Mouse (Mus musculus): ENCODE measurements around the gene Dnmbp. TPM values are rescaled to one million over a fixed set of nuclear protein-coding genes. Genes with fewer than 3 reads are reported as not detected.

Gene Dnmbp
- polyA plus RNA-seq (2014; fragmentation: Nextera tagmentation; extraction: Ambion mirVana) = 13.5 and 14.5 TPM in 2 replicates

GRCm38 (mm10) chr19:43939769-43940689 is at the start of gene Dnmbp:
Gene Dnmbp (minus strand): TSS chr19:43940191.
- H3K27ac ChIP-seq (ENCODE audit: low read depth, low read length) = no peak within 1 kb of the TSS
- no peaks in the 10 kb centered on the region for H3K9me3 ChIP-seq (ENCODE audit: control insufficient read depth, low read length)
- ATAC-seq (ENCODE audit: low FRiP score) (peak; percentile 91), DNase-seq (ENCODE audit: low spot score, missing footprints) (peak; percentile 98)
- 4% methylated on average over 74 of the region's 94 CpGs for WGBS
- H3K4me3 ChIP-seq (ENCODE audit: low read depth, low read length) = peak within 1 kb of the TSS; percentile 76
- peak within 1 kb of the TSS; percentile 75 for H3K4me2 ChIP-seq
- H3K27me3 ChIP-seq (ENCODE audit: control insufficient read depth, insufficient read depth, low read length) = no peaks in the 10 kb centered on the region
- H3K9ac ChIP-seq (ENCODE audit: low read length) = peak within 1 kb of the TSS; percentile 81
- peaks cover 2% of the 10 kb centered on the region; the same call in 1 of the 2 replicates for H3K4me1 ChIP-seq (ENCODE audit: control insufficient read depth, insufficient read depth, low read length)
- no peaks in the 10 kb centered on the region for H3K36me3 ChIP-seq (ENCODE audit: control insufficient read depth, insufficient read depth, low read length)

- Histone ChIP-seq H3K4me2 (peak within 1 kb of the TSS; percentile 19), H3K27ac (ENCODE audit: low read depth, low read length) (no peak within 1 kb of the TSS), H3K27me3 (ENCODE audit: control insufficient read depth, insufficient read depth, low read length) (no peaks in the 10 kb centered on the region), H3K36me3 (ENCODE audit: control insufficient read depth, insufficient read depth, low read length) (no peaks in the 10 kb centered on the region), H3K4me3 (ENCODE audit: low read depth, low read length) (no peak within 1 kb of the TSS), H3K4me1 (ENCODE audit: control insufficient read depth, insufficient read depth, low read length) (no peaks in the 10 kb centered on the region), H3K9me3 (ENCODE audit: control insufficient read depth, low read length) (no peaks in the 10 kb centered on the region), H3K9ac (ENCODE audit: low read length) (0 out of 2 replicates have a peak within 1 kb of the TSS, but pooled peaks have one; percentile 1)
- WGBS = 20% methylated on average over 30 of the region's 30 CpGs
- DNase-seq (ENCODE audit: low spot score, missing footprints) (peak; percentile 89), ATAC-seq (ENCODE audit: low FRiP score) (no peak)
Measured at GRCm38 (mm10) chr19:43986069-43986794, 46.2 kb upstream of the Dnmbp start, which contains the start of gene Cpn1. Gene Cpn1 (minus strand): TSS chr19:43986556.

GRCm38 (mm10) chr19:43981992-43982391 is 42.0 kb upstream of the Dnmbp start:
- WGBS = 95% methylated on average over 5 of the region's 5 CpGs
- Histone ChIP-seq H3K9me3 (ENCODE audit: control insufficient read depth, low read length) (no peaks in the 10 kb centered on the region), H3K27ac (ENCODE audit: low read depth, low read length) (no peak overlapping the region), H3K9ac (ENCODE audit: low read length) (no peak overlapping the region), H3K36me3 (ENCODE audit: control insufficient read depth, insufficient read depth, low read length) (no peaks in the 10 kb centered on the region), H3K27me3 (ENCODE audit: control insufficient read depth, insufficient read depth, low read length) (no peaks in the 10 kb centered on the region), H3K4me3 (ENCODE audit: low read depth, low read length) (no peak overlapping the region), H3K4me2 (no peak overlapping the region), H3K4me1 (ENCODE audit: control insufficient read depth, insufficient read depth, low read length) (no peaks in the 10 kb centered on the region)
- no peak for ATAC-seq (ENCODE audit: low FRiP score)
- no peak for DNase-seq (ENCODE audit: low spot score, missing footprints)

GRCm38 (mm10) chr19:43980711-43981110 is 40.7 kb upstream of the Dnmbp start:
- 94% methylated on average over 17 of the region's 17 CpGs for WGBS
- H3K27me3 ChIP-seq (ENCODE audit: control insufficient read depth, insufficient read depth, low read length) = no peaks in the 10 kb centered on the region
- H3K4me2 ChIP-seq = no peak overlapping the region
- DNase-seq (ENCODE audit: low spot score, missing footprints) (no peak), ATAC-seq (ENCODE audit: low FRiP score) (no peak)
- no peaks in the 10 kb centered on the region for H3K36me3 ChIP-seq (ENCODE audit: control insufficient read depth, insufficient read depth, low read length)
- H3K4me3 ChIP-seq (ENCODE audit: low read depth, low read length) = no peak overlapping the region
- no peak overlapping the region for H3K27ac ChIP-seq (ENCODE audit: low read depth, low read length)
- no peaks in the 10 kb centered on the region for H3K4me1 ChIP-seq (ENCODE audit: control insufficient read depth, insufficient read depth, low read length)
- H3K9me3 ChIP-seq (ENCODE audit: control insufficient read depth, low read length) = no peaks in the 10 kb centered on the region
- H3K9ac ChIP-seq (ENCODE audit: low read length) = no peak overlapping the region

GRCm38 (mm10) chr19:43977799-43978198 is 37.8 kb upstream of the Dnmbp start:
- no peak for ATAC-seq (ENCODE audit: low FRiP score)
- no peaks in the 10 kb centered on the region for H3K9me3 ChIP-seq (ENCODE audit: control insufficient read depth, low read length)

GRCm38 (mm10) chr19:43976661-43977060 is 36.7 kb upstream of the Dnmbp start:
- Histone ChIP-seq H3K4me3 (ENCODE audit: low read depth, low read length) (no peak overlapping the region), H3K4me1 (ENCODE audit: control insufficient read depth, insufficient read depth, low read length) (no peaks in the 10 kb centered on the region), H3K36me3 (ENCODE audit: control insufficient read depth, insufficient read depth, low read length) (no peaks in the 10 kb centered on the region), H3K9me3 (ENCODE audit: control insufficient read depth, low read length) (no peaks in the 10 kb centered on the region), H3K27ac (ENCODE audit: low read depth, low read length) (no peak overlapping the region), H3K9ac (ENCODE audit: low read length) (no peak overlapping the region), H3K27me3 (ENCODE audit: control insufficient read depth, insufficient read depth, low read length) (no peaks in the 10 kb centered on the region), H3K4me2 (no peak overlapping the region)
- ATAC-seq (ENCODE audit: low FRiP score) (no peak), DNase-seq (ENCODE audit: low spot score, missing footprints) (no peak)
- WGBS = 77% methylated on average over 6 of the region's 6 CpGs

More at GRCm38 (mm10) chr19:43977799-43978198, 37.8 kb upstream of the Dnmbp start:
- Histone ChIP-seq H3K4me2 (no peak overlapping the region), H3K27ac (ENCODE audit: low read depth, low read length) (no peak overlapping the region), H3K4me3 (ENCODE audit: low read depth, low read length) (no peak overlapping the region), H3K4me1 (ENCODE audit: control insufficient read depth, insufficient read depth, low read length) (no peaks in the 10 kb centered on the region), H3K27me3 (ENCODE audit: control insufficient read depth, insufficient read depth, low read length) (no peaks in the 10 kb centered on the region), H3K9ac (ENCODE audit: low read length) (no peak overlapping the region), H3K36me3 (ENCODE audit: control insufficient read depth, insufficient read depth, low read length) (no peaks in the 10 kb centered on the region)
- no peak for DNase-seq (ENCODE audit: low spot score, missing footprints)
- WGBS = 85% methylated on average over 3 of the region's 3 CpGs

GRCm38 (mm10) chr19:43974221-43974620 is 34.2 kb upstream of the Dnmbp start:
- Histone ChIP-seq H3K4me1 (ENCODE audit: control insufficient read depth, insufficient read depth, low read length) (no peaks in the 10 kb centered on the region), H3K27me3 (ENCODE audit: control insufficient read depth, insufficient read depth, low read length) (no peaks in the 10 kb centered on the region), H3K36me3 (ENCODE audit: control insufficient read depth, insufficient read depth, low read length) (no peaks in the 10 kb centered on the region), H3K9ac (ENCODE audit: low read length) (no peak overlapping the region), H3K4me2 (no peak overlapping the region), H3K9me3 (ENCODE audit: control insufficient read depth, low read length) (no peaks in the 10 kb centered on the region), H3K4me3 (ENCODE audit: low read depth, low read length) (no peak overlapping the region), H3K27ac (ENCODE audit: low read depth, low read length) (no peak overlapping the region)
- no peak for ATAC-seq (ENCODE audit: low FRiP score)
- DNase-seq (ENCODE audit: low spot score, missing footprints) = no peak
- WGBS = 95% methylated on average over 6 of the region's 6 CpGs

- no peak overlapping the region for H3K27ac ChIP-seq (ENCODE audit: low read depth, low read length)
- 93% methylated on average over 9 of the region's 9 CpGs for WGBS
- no peaks in the 10 kb centered on the region for H3K4me1 ChIP-seq (ENCODE audit: control insufficient read depth, insufficient read depth, low read length)
Measured at GRCm38 (mm10) chr19:43973711-43974110, 33.7 kb upstream of the Dnmbp start.

GRCm38 (mm10) chr19:43972129-43972528 is 32.1 kb upstream of the Dnmbp start:
- Histone ChIP-seq H3K36me3 (ENCODE audit: control insufficient read depth, insufficient read depth, low read length) (no peaks in the 10 kb centered on the region), H3K27me3 (ENCODE audit: control insufficient read depth, insufficient read depth, low read length) (no peaks in the 10 kb centered on the region), H3K27ac (ENCODE audit: low read depth, low read length) (no peak overlapping the region), H3K4me1 (ENCODE audit: control insufficient read depth, insufficient read depth, low read length) (no peaks in the 10 kb centered on the region), H3K9me3 (ENCODE audit: control insufficient read depth, low read length) (no peaks in the 10 kb centered on the region), H3K4me2 (no peak overlapping the region), H3K4me3 (ENCODE audit: low read depth, low read length) (no peak overlapping the region), H3K9ac (ENCODE audit: low read length) (no peak overlapping the region)
- 90% methylated on average over 8 of the region's 8 CpGs for WGBS
- no peak for DNase-seq (ENCODE audit: low spot score, missing footprints)
- ATAC-seq (ENCODE audit: low FRiP score) = no peak

More at GRCm38 (mm10) chr19:43973711-43974110, 33.7 kb upstream of the Dnmbp start:
- no peaks in the 10 kb centered on the region for H3K9me3 ChIP-seq (ENCODE audit: control insufficient read depth, low read length)
- H3K4me2 ChIP-seq = no peak overlapping the region
- H3K9ac ChIP-seq (ENCODE audit: low read length) = no peak overlapping the region
- ATAC-seq (ENCODE audit: low FRiP score) (no peak), DNase-seq (ENCODE audit: low spot score, missing footprints) (no peak)
- no peaks in the 10 kb centered on the region for H3K36me3 ChIP-seq (ENCODE audit: control insufficient read depth, insufficient read depth, low read length)
- no peaks in the 10 kb centered on the region for H3K27me3 ChIP-seq (ENCODE audit: control insufficient read depth, insufficient read depth, low read length)
- H3K4me3 ChIP-seq (ENCODE audit: low read depth, low read length) = no peak overlapping the region

Measured in midbrain, embryonic 11.5 days (tissue).